Mouse (Mus musculus) CD4-positive, CD25-positive, alpha-beta regulatory T cell (primary cell): Measurements from ENCODE around the gene Mgat2. TPM values are rescaled to one million over a fixed set of nuclear protein-coding genes. Genes with fewer than 3 reads are reported as not detected.

Experiments used
- polyA plus RNA-seq: library from polyadenylated mRNA; unstranded; fragments of 100-300 nt; shearing (Covaris generic); gene quantifications from one replicate; pipeline ENCODE4 v1.2.1, GENCODE M21; 2017

Mgat2 gene
- 79.7 TPM for polyA plus RNA-seq

DNA sequence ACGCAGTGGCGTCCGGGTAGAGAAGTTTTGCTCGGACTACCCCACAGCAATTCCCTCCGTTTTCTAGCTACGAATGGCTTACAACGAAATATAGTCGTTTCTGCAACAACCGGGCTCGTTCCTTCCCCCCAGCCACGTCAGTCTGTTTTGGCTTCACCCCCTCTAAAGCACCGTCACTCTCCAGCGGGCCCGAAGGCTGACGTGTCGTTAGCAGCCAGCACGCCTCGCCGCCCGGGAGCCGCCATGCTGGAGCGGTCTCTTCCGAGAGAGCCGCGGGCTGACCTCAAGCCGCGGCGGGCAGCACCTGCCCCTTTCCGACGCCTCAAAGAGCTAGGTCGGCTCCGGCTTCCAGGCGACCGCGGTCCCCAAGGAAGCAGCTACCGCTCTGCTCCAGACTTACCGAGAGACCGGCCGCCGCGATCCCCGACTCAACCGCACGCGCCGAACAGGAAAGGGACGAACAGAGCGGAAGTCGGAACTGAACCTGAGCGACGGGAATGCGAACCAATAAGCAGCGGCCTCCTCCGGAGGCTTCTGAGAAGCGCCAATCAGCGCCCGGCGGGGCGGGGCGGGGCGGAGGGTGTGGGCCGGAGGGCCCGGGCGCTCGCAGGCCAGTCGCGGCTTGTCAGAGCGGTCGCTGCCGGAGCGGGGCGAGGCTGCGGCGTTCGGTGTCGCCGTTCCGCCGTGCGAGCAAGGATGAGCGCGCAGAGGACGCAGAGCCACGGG lies at the start of gene Mgat2, which contains the start of gene Rpl36al:
Gene Mgat2 (plus strand): TSS at position 575 of the 726 bp plus-strand sequence.
Gene Rpl36al (minus strand): TSS at position 501 of the 726 bp plus-strand sequence.

DNA sequence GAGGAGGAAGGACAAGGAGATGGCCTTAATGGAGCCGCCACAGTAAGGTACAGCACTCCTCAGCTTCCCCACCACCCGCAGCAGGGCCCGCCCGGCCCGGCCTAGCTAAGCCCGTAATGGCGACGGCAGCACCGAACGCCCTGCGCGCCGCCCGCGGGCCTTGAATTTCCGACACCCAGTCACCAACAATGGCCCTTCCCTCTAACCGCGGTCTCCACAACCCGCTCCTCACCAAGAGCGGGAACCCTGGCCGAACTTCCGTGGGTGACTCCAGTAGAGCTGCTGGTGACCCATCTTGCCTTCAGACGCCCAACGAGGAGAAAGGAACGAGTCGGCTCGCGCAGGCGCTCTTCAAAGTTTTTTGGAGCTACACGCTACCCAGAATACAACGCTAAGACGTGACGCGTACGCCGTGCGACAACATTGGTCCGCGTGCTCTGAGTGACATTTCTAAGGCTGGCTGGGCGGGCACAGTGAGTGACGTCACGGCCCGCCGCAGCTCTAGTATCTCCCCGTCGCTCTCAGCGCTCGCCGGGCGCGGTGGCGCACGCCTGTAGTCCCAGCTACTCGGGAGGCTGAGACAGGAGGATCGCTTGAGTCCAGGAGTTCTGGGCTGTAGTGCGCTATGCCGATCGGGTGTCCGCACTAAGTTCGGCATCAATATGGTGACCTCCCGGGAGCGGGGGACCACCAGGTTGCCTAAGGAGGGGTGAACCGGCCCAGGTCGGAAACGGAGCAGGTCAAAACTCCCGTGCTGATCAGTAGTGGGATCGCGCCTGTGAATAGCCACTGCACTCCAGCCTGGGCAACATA lies 25.0 kb upstream of the Mgat2 start, which contains the start of gene Rps29:
Gene Rps29 (minus strand): TSS at position 422 of the 813 bp plus-strand sequence.

DNA sequence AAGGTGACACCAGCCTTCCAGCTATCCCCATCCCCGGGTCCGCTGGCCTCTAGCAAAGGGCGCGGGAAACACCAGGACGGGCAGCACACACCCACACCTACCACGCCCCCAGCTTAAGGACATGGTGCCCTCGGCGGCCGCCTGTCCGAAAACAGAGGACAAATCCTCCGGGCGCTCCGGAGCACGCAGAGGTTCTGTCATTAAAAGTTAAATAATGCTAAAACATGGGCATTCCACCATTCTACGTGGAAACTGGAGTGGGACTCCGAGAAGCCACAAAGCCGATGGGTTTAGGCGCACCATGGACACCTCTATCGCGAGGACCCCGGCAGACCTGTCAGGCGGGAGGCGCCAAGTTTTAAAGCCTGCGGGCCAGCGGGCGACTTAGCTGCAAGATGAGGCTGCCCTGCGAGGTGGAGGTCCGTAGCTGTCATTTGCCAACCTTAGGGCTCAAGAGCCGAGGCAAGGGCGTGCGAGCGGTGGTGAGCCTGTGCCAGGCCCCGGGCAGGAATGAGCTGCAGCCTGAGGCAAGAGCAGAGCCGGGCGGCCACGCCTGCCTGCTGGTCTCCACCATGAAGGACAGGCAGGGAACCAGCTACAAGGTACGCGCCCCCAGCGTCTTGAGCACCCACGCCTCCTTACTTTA lies 15.4 kb upstream of the Mgat2 start, which contains the start of gene Lrr1:
Gene Lrr1 (plus strand): TSS at position 354 of the 646 bp plus-strand sequence.

DNA sequence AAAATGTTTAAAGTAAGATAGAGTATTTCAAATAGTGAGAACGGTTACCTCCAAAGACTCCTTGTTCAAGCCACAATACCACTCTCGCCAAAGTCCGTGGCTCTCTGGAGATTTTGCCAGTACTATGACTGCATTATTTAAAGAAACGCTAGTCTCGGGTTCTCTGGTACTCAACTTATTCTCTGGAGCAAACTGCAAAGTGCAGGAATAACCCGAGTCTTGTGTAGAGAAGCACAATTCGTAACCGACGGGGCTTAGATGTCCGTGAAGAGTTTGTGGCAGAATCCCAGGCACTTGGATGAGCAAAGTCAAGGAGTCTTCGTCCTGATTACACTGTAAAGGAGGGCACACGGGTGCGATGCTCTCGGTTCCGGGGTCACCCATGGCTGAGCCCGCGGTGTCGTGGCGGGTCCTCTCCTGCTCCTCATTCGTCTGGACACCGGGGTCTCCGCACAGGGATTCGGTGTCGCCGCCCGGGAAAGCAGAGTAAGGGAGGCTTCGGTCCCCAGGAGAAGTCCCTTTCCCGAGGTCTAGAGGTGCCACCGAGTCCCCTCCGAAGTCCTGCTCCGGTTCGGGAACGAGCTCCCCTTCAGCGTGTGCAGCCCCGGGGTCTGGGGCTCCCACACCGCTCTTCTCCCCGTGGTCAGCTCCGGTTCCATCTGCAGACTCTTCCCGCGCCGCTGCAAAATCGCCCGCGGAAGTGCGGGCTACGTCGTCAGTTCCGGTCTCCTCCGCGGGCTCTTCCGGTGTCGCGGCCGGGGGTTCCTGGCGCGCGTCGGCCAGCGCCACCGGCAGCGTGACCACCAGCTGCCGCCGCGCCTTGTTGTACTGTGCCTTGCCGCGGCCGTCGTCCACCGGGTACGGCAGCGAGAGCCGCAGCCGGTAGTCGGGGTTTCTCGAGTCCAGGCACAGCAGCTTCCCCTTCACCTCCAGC lies 12.8 kb downstream of the Mgat2 start, which contains the start of gene Gm49383:
Gene Gm49383 (minus strand): TSS at position 661 of the 934 bp plus-strand sequence.

DNA sequence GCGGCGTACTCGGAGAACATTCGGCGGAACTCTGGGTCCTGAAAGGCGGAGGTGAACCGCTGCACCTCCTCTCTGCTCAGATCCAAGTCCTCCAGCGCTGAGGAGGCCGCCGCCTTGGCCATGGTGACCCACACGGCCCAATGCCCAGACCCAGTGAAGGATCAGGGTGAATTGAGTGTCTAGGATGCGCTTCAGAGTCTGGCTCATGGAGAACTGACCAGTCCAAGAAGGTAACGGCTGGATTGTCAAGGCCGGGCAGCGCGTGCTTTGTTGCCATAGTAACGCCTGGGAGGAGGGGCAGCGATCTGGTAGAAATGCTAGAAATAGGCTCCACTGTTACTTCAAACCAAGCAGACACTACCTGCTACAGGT lies 14.2 kb downstream of the Mgat2 start, which contains the start of gene Dnaaf2:
Gene Dnaaf2 (minus strand): TSS at position 266 of the 372 bp plus-strand sequence.

DNA sequence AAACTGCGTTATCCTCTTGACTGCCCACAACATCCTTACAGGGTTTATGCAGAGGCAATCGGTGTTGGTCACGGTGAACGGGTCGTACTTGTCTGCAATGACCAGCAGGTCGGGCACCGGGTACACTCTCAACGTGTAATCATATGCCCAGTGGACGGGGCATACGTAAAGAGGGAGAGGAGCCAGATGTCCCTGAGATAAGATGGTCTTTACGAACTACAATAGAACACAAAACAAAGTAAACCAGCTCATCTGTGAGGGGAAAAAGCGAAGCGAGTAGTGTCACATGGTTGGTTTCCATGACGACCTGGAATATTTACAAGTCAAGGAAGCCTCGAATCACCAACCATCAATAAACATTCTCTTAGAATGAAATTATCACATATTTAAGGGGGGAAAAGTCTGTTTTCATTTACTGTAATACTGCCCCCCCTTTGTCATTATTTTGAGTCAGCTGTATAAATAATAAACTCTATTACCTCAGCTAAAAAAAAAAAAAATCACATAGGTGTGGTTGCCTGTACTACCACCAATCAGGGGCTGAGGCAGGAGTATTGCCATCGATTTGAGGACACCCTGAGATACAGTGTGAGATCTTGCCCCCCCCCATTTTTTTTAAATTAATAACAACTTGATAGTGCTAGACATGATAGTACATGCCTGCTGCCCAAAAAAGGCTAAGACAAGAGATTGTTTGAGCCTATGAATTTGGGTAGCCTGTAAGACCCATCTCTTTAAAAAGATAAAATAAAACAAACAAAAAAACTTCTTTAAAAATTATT lies 20.3 kb downstream of the Mgat2 start, which contains the start of gene Gm49384:
Gene Gm49384 (minus strand): TSS at position 216 of the 782 bp plus-strand sequence.

DNA sequence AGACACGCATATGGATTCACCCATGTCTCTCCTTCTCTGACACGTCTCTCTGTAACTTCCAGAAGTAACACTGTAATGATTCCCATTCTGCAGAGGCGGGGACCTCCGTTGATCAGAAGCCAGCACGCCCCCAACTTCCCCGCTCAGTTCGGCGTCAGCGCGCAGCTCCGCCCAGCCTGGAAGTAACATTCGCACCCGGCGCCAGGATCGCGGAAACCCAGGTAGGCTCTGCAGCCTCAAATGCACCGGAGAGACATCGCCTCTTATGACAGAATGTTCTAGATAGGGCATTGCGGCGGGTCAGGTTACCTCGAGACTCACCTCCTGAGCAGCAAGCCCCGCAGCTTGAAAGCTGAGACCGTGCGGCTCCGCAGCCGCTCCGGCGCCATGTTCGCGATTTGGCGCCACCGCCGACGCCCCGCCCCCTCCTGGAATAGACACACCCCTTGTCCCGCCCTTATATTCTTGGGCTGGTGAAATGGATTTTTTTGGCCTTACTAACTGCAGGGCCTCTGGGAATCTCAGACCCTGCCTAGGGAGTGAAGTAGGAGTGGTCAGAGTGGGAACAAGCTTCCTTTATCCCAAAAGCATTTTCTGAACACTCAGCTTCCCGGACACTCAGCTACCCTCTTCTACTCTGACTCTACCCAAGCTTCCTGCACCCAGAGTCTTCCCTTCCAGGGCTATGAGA lies 44.0 kb downstream of the Mgat2 start, which contains the start of gene Pole2:
Gene Pole2 (minus strand): TSS at position 420 of the 691 bp plus-strand sequence.

Other genes with a start within 250 kb of the Mgat2 start
- 1,962 TPM for gene Rps29, start 25.0 kb upstream of the Mgat2 start, polyA plus RNA-seq
- gene Lrr1, start 15.3 kb upstream of the Mgat2 start, polyA plus RNA-seq, result 0.73 TPM
- gene Rpl36al, start 74 bp upstream of the Mgat2 start, polyA plus RNA-seq, result 387 TPM
- 15.1 TPM for gene Gm49383, start 12.9 kb downstream of the Mgat2 start, polyA plus RNA-seq
- gene Dnaaf2, start 14.3 kb downstream of the Mgat2 start, polyA plus RNA-seq, result 8.3 TPM
- gene Gm49384, start 20.1 kb downstream of the Mgat2 start, polyA plus RNA-seq, result 17.8 TPM
- gene Pole2, start 44.0 kb downstream of the Mgat2 start, polyA plus RNA-seq, result 8.8 TPM
- 40.0 TPM for gene Klhdc1, start 57.0 kb downstream of the Mgat2 start, polyA plus RNA-seq
- gene Klhdc2, start 112.5 kb downstream of the Mgat2 start, polyA plus RNA-seq, result 59.0 TPM
- gene Nemf, start 173.0 kb downstream of the Mgat2 start, polyA plus RNA-seq, result 123 TPM
- gene Arf6, start 188.0 kb downstream of the Mgat2 start, polyA plus RNA-seq, result 343 TPM
- 6.1 TPM for gene Gm9887, start 188.3 kb downstream of the Mgat2 start, polyA plus RNA-seq